In the genomic region with DNA sequence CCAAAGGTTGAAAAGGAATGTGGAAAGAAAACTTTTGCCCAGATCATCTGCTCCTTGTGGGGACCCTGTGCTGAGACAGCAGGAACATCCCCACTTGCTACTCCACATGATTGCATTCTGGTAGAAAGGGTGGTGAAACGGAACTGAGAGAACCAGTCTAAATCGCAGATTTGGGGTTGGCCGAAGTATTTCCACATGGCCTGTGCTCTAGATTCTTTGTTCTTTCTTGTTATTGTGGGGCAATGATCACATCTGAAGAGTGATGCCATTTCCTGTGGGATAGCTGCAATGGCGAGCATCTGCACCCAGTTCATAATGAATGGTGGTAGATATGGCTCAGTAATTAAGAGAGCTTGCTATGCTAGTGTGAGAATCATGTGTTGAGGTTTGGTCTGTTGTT, we compare ENCODE assay signal across 24 mouse cellular contexts.
"Had no signal": no experiment of that assay in that cellular context is flagged by ENCODE, and none has a peak within 500 bp of the region (broad histone marks: within the 10 kb centered on the region; RNA-seq: fewer than 3 reads in every experiment).

No protein-coding gene starts in this region.

- H3K36me3 ChIP-seq: heart, embryonic 10.5 days; heart, embryonic 12.5 days; hindbrain, embryonic 10.5 days; hindbrain, embryonic 12.5 days; kidney, embryonic 15.5 days; limb, embryonic 13.5 days; limb, embryonic 15.5 days had no signal

- H3K27me3 ChIP-seq: heart, embryonic 12.5 days; hindbrain, embryonic 12.5 days; kidney, embryonic 15.5 days; limb, embryonic 13.5 days; limb, embryonic 15.5 days had no signal

- H3K4me1 ChIP-seq: heart, embryonic 10.5 days; heart, embryonic 12.5 days; hindbrain, embryonic 10.5 days; hindbrain, embryonic 12.5 days had no signal

- H3K4me2 ChIP-seq: heart, embryonic 12.5 days; hindbrain, embryonic 12.5 days; hindbrain, embryonic 14.5 days; kidney, embryonic 15.5 days; limb, embryonic 13.5 days; limb, embryonic 15.5 days had no signal

- ATAC-seq: hindbrain, embryonic 16.5 days; intestine, embryonic 16.5 days had no signal

- H3K9ac ChIP-seq: heart, embryonic 12.5 days; hindbrain, embryonic 12.5 days; hindbrain, embryonic 14.5 days; kidney, embryonic 15.5 days; limb, embryonic 13.5 days; limb, embryonic 15.5 days had no signal

- H3K9me3 ChIP-seq: heart, embryonic 10.5 days; heart, embryonic 12.5 days; hindbrain, embryonic 10.5 days; hindbrain, embryonic 12.5 days; kidney, embryonic 15.5 days; limb, embryonic 13.5 days; limb, embryonic 15.5 days had no signal

- DNase-seq: gastrocnemius, postnatal 14 days; gastrocnemius, postnatal 36 days; heart, adult 18-20 months; heart, postnatal 10 days; heart, postnatal 4 days; kidney, adult 11 months; kidney, adult 2 months; kidney, adult 9 months; kidney, postnatal 14 days; kidney, postnatal 36 days; layer of hippocampus, adult 9-11 months; layer of hippocampus, postnatal 36 days; left cerebral cortex, postnatal 4 days had no signal

- H3K4me3 ChIP-seq: heart, embryonic 10.5 days; heart, embryonic 12.5 days; hindbrain, embryonic 10.5 days; hindbrain, embryonic 12.5 days; kidney, embryonic 15.5 days; limb, embryonic 13.5 days; limb, embryonic 15.5 days had no signal

- H3K27ac ChIP-seq: heart, embryonic 10.5 days; hindbrain, embryonic 10.5 days; hindbrain, embryonic 12.5 days; hindbrain, embryonic 14.5 days; kidney, embryonic 15.5 days; kidney, postnatal 0 days; limb, embryonic 13.5 days; limb, embryonic 15.5 days had no signal
